Mouse (Mus musculus) T-helper 1 cell (primary cell): Measurements from ENCODE around the gene Olfr772.
"Not testable (repeated sequence)": the region's sequence is repeated elsewhere in the genome, so short reads cannot be mapped to it uniquely, and the experiment has no call there.

Experiments used
- in situ Hi-C: fragments of 300-600 bp; cut with MboI, MseI; formaldehyde crosslinking; loops from one replicate; pipeline ENCODE4 v1.15.1; 2025; ENCODE audit warnings: high pct_unique_total_duplicates

Olfr772 gene

DNA sequence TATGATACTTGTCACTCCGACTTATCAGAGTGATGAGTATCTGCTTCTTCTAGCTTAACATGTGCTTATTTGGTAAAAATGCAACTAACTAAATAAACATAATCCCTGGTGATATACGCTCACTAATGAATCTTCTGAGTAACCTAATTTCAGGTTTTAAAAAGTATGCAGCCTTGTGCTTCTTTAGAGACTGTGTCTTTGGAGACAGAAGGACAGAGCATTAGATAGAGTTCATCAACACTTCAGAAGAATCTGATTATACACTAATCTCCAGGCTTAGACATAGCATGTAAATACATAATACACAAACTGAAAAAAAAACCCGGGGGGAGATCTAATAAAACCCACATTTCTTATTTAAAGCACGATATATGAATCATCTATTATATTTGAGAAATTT lies at the start of gene Olfr772:
Olfr772 (minus strand) TSS at position 101 of the 400 bp plus-strand sequence.
- in situ Hi-C loops: not testable (repeated sequence)

DNA sequence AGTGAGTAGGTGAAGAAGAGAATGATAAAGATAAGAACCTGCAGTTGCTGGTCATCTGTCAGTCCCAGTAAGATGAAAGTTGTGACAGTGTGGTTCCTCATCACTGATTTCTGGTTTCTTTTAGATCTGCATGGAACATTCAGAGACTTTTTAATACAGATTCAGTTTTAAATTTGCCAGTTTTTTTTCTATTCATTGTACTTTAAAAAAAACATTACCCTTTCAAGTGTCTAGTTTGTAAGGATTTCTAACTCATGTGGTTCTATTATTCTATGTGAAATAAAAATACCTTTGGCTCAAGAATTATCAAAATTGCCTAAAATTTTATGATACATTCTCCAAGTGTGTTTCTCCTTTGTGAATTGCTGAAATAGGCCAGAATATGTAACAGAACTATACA lies 9.6 kb upstream of the Olfr772 start, which contains the start of gene Olfr773:
Olfr773 (minus strand) TSS at position 101 of the 400 bp plus-strand sequence.
- in situ Hi-C loops: not testable (repeated sequence)

DNA sequence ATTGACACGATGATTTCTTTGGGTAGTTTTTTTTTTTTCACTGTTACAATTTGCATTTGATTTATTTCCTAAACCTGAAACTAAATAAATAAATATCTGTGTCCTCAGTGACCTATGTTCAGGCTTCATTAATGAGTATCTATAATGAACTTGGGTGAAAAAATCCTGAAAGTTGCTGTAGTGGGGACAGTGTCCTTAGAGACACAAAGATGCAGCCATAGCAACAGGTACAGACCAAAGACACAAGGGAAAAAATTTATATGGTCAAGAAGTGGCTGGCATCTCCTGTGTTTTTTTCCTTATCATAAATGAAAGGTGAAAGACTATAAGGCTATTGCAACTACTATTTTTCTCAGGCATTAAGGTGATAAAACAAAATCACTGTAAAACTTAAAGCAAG lies 13.1 kb downstream of the Olfr772 start, which contains the start of gene Olfr771:
Olfr771 (minus strand) TSS at position 101 of the 400 bp plus-strand sequence.
- in situ Hi-C loops: no loop called here

DNA sequence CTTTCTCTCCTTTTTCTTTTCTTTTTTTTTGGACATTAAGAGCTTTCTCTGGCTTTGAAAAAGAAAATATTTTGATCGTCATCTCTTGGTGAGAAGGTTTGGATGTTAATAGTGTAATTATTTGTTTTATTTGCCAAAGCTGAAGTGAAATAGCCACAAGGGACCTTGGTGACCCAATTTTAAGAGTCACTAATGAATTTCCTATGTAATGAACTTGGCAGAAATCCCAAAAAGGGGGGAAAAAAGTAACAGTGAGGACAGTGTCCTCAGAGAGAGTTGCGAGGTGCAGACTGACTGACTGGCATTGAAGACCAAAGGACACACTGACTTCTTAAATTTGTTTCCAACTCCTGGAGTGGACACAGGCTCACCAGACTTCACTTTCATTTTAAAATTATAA lies 38.8 kb downstream of the Olfr772 start, which contains the start of gene Olfr770:
Olfr770 (minus strand) TSS at position 101 of the 400 bp plus-strand sequence.
- in situ Hi-C loops: no loop called here
